Mouse (Mus musculus) liver, embryonic 15.5 days (tissue): ENCODE data around the gene Ttc37. TPM values are rescaled to one million over a fixed set of nuclear protein-coding genes. Genes with fewer than 3 reads are reported as not detected.

Experiments
- ATAC-seq: fragments of 200-750 bp; cut with Nextera tagmentation; 2 replicates; pipeline ENCODE4 v1.8.0; 2017; ENCODE audit warnings: moderate number of reproducible peaks, mild to moderate bottlenecking, moderate library complexity; ENCODE audit not compliant: insufficient read depth
- H3K27ac ChIP-seq: fragments of 300-500 bp; sonication (generic); replicated peaks from 2 replicates; pipeline ENCODE4 v1.5.1; 2015; ENCODE audit warnings: mild to moderate bottlenecking, inconsistent platforms
- H3K27me3 ChIP-seq: fragments of 300-500 bp; sonication (generic); 2 replicates; pipeline ENCODE4 v1.6.1; 2015; ENCODE audit warnings: mild to moderate bottlenecking, inconsistent platforms
- H3K36me3 ChIP-seq: fragments of 300-500 bp; sonication (generic); replicated peaks from 2 replicates; pipeline ENCODE4 v1.6.1; 2015; ENCODE audit warnings: moderate library complexity, mild to moderate bottlenecking, inconsistent platforms
- H3K4me1 ChIP-seq: fragments of 300-500 bp; sonication (generic); replicated peaks from 2 replicates; pipeline ENCODE4 v1.6.1; 2015; ENCODE audit warnings: inconsistent platforms
- H3K4me2 ChIP-seq: fragments of 300-500 bp; sonication (generic); 2 replicates; pipeline ENCODE4 v1.6.1; 2015; ENCODE audit warnings: moderate library complexity, mild to moderate bottlenecking, inconsistent platforms
- H3K4me3 ChIP-seq: fragments of 300-500 bp; sonication (generic); replicated peaks from 2 replicates; pipeline ENCODE4 v1.5.1; 2015; ENCODE audit warnings: mild to moderate bottlenecking, inconsistent platforms
- H3K9ac ChIP-seq: fragments of 300-500 bp; sonication (generic); 2 replicates; pipeline ENCODE4 v1.6.1; 2015; ENCODE audit warnings: moderate library complexity, mild to moderate bottlenecking, inconsistent platforms
- H3K9me3 ChIP-seq: fragments of 300-500 bp; sonication (generic); replicated peaks from 2 replicates; pipeline ENCODE4 v1.6.1; 2016; ENCODE audit warnings: inconsistent platforms
- WGBS: fragments of 180-500 bp; shearing (Covaris S2); methylation state at CpG from one replicate; pipeline ENCODE4 v1.1.7; 2015; ENCODE audit warnings: mixed read lengths; ENCODE audit not compliant: insufficient replicate concordance; 5-methylcytosine and 5-hydroxymethylcytosine counted together
- polyA plus RNA-seq: library from polyadenylated mRNA; unstranded; fragments of >200 nt; fragmentation: Nextera tagmentation; extraction: Ambion mirVana; gene quantifications from 2 replicates; pipeline ENCODE4 v1.2.1, GENCODE M21; 2015

Gene Ttc37
- polyA plus RNA-seq, 1 experiment from 2014 or later: 4.4 TPM

DNA sequence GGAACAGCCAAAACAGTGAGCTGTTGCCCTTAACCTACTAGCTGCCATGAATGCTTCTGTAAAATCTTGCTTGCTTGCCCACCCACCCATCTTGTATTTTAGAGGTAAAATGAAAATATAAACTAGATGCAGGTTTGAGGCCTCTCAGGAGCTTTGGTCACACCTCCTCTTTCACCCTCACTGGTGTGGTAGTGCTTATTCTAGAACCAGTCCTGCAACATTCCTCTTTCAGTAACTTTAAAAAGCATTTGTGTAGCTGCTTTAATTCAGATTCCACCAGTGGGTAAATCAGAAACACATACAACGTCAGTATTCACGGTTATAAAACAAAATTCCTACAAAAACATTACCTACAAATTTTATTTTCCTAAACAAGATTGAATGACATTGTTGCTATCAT, 62.1 kb downstream of the Ttc37 start:
- Histone ChIP-seq H3K9me3 (no peaks in the 10 kb centered on the region), H3K4me1 (no peaks in the 10 kb centered on the region), H3K27ac (no peak overlapping the region), H3K27me3 (no peaks in the 10 kb centered on the region), H3K9ac (no peak overlapping the region), H3K36me3 (peaks cover 43% of the 10 kb centered on the region), H3K4me3 (no peak overlapping the region), H3K4me2 (no peak overlapping the region)
- ATAC-seq: no peak
- 74% methylated on average over 2 of the region's 2 CpGs for WGBS

DNA sequence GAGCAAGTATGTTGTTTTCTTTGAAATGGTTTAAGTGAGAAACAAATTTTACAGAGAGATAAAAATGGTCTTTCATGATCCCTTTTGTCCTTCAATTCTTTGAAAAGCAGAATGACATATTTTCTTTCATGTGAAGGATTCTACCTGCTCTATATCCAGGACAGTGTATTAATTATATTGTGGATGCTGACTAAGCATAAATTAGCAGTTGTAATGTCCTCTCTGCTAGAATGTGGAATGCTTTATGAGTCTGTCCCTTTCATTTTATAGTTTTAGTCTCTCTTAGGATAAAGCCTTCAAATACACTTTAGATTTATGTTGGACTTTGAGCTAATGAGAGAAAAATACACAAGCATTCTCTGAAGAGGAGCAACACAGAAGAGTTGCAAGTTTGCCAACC, 75.8 kb downstream of the Ttc37 start:
- Histone ChIP-seq H3K36me3 (peaks cover 10% of the 10 kb centered on the region; the same call in 1 of the 2 replicates), H3K27ac (no peak overlapping the region), H3K4me2 (no peak overlapping the region), H3K9me3 (no peaks in the 10 kb centered on the region), H3K9ac (no peak overlapping the region), H3K27me3 (no peaks in the 10 kb centered on the region), H3K4me1 (no peaks in the 10 kb centered on the region), H3K4me3 (no peak overlapping the region)
- no peak for ATAC-seq

DNA sequence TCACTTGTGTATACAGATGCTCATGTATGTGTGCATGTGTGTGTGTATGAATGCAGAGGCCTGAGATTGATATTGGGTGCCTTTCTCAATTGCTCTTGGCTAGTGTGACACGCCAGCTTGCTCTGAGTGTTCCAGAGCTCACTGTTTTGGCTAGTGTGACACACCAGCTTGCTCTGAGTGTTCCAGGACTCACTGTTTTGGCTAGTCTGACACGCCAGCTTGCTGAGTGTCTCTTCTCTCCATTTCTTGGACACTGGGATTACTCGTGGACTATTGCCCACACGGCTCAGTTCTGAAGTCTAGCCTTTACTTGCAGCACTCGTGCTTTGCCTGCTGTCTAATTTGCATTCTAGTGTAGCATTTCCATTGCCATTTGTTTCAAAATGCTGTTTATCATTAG, 80.2 kb downstream of the Ttc37 start:
- H3K9me3 ChIP-seq: no peaks in the 10 kb centered on the region
- H3K4me3 ChIP-seq: no peak overlapping the region
- H3K36me3 ChIP-seq: peaks cover 10% of the 10 kb centered on the region; the same call in 1 of the 2 replicates
- H3K4me1 ChIP-seq: no peaks in the 10 kb centered on the region
- no peak overlapping the region for H3K27ac ChIP-seq
- no peak for ATAC-seq
- no peak overlapping the region for H3K9ac ChIP-seq
- WGBS: 74% methylated on average over 5 of the region's 5 CpGs
- no peak overlapping the region for H3K4me2 ChIP-seq
- H3K27me3 ChIP-seq: no peaks in the 10 kb centered on the region

- Histone ChIP-seq H3K4me3 (no peak overlapping the region), H3K4me2 (no peak overlapping the region), H3K4me1 (no peaks in the 10 kb centered on the region), H3K9me3 (no peaks in the 10 kb centered on the region), H3K27ac (no peak overlapping the region), H3K27me3 (no peaks in the 10 kb centered on the region), H3K36me3 (peaks cover 39% of the 10 kb centered on the region), H3K9ac (no peak overlapping the region)
- 77% methylated on average over 5 of the region's 5 CpGs for WGBS
- ATAC-seq: no peak
These were observed 89.1 kb downstream of the Ttc37 start for GRCm38 (mm10) chr13:76187651-76188050.

- WGBS: 71% methylated on average over 3 of the region's 3 CpGs
- ATAC-seq: no peak
- H3K4me2 ChIP-seq: no peak overlapping the region
- peaks cover 39% of the 10 kb centered on the region for H3K36me3 ChIP-seq
- H3K27me3 ChIP-seq: no peaks in the 10 kb centered on the region
- no peak overlapping the region for H3K9ac ChIP-seq
- H3K4me1 ChIP-seq: peaks cover 4% of the 10 kb centered on the region; the same call in 1 of the 2 replicates
- H3K27ac ChIP-seq: no peak overlapping the region
- no peaks in the 10 kb centered on the region for H3K9me3 ChIP-seq
- H3K4me3 ChIP-seq: no peak overlapping the region
These were observed 90.7 kb downstream of the Ttc37 start for GRCm38 (mm10) chr13:76189190-76189589.

DNA sequence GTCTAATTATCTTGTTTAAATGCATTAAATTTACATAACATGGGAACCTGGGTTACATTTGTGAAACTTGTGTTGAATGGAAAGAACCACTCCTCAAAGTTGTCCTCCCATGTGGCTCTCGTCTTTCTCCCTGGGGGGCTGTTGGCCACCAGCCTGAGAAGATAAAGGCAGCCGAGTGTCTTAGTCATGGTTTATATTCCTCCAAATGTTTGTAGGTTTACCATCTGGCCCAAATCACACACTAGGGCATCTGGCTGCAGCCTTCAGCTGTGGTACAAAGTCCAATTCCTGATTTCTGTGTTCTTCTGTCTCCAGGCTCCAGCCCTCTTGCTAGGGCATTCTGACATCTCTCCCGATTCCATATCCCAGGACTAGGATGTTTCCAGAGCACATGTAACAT, 91.7 kb downstream of the Ttc37 start:
- WGBS: 80% methylated on average over 3 of the region's 3 CpGs

GRCm38 (mm10) chr13:76194937-76195336, 96.4 kb downstream of the Ttc37 start:
- no peaks in the 10 kb centered on the region for H3K9me3 ChIP-seq
- no peak overlapping the region for H3K4me2 ChIP-seq
- H3K4me1 ChIP-seq: peaks cover 4% of the 10 kb centered on the region; the same call in 1 of the 2 replicates
- no peak overlapping the region for H3K27ac ChIP-seq
- no peak for ATAC-seq
- no peak overlapping the region for H3K4me3 ChIP-seq
- H3K27me3 ChIP-seq: no peaks in the 10 kb centered on the region
- peaks cover 25% of the 10 kb centered on the region for H3K36me3 ChIP-seq
- H3K9ac ChIP-seq: no peak overlapping the region

More for the DNA sequence above, 91.7 kb downstream of the Ttc37 start:
- Histone ChIP-seq H3K36me3 (peaks cover 39% of the 10 kb centered on the region), H3K4me1 (peaks cover 4% of the 10 kb centered on the region; the same call in 1 of the 2 replicates), H3K4me3 (no peak overlapping the region), H3K4me2 (no peak overlapping the region), H3K27me3 (no peaks in the 10 kb centered on the region), H3K27ac (no peak overlapping the region), H3K9ac (no peak overlapping the region), H3K9me3 (no peaks in the 10 kb centered on the region)
- ATAC-seq: no peak

GRCm38 (mm10) chr13:76195431-76196138, 97.1 kb downstream of the Ttc37 start:
- WGBS: 70% methylated on average over 8 of the region's 8 CpGs

GRCm38 (mm10) chr13:76197297-76197848, 98.8 kb downstream of the Ttc37 start:
- peaks cover 4% of the 10 kb centered on the region; the same call in 1 of the 2 replicates for H3K4me1 ChIP-seq
- H3K27ac ChIP-seq: no peak overlapping the region
- 48% methylated on average over 3 of the region's 3 CpGs for WGBS
- H3K27me3 ChIP-seq: no peaks in the 10 kb centered on the region
- H3K9me3 ChIP-seq: no peaks in the 10 kb centered on the region
- ATAC-seq: no peak
- peaks cover 3% of the 10 kb centered on the region; the same call in 1 of the 2 replicates for H3K36me3 ChIP-seq
- H3K4me3 ChIP-seq: no peak overlapping the region
- H3K9ac ChIP-seq: no peak overlapping the region
- no peak overlapping the region for H3K4me2 ChIP-seq

More at GRCm38 (mm10) chr13:76195431-76196138, 97.1 kb downstream of the Ttc37 start:
- H3K4me3 ChIP-seq: no peak overlapping the region
- no peaks in the 10 kb centered on the region for H3K27me3 ChIP-seq
- ATAC-seq: no peak
- H3K27ac ChIP-seq: no peak overlapping the region
- no peaks in the 10 kb centered on the region for H3K9me3 ChIP-seq
- H3K9ac ChIP-seq: no peak overlapping the region
- peaks cover 21% of the 10 kb centered on the region for H3K36me3 ChIP-seq
- H3K4me1 ChIP-seq: peaks cover 4% of the 10 kb centered on the region; the same call in 1 of the 2 replicates
- H3K4me2 ChIP-seq: no peak overlapping the region

DNA sequence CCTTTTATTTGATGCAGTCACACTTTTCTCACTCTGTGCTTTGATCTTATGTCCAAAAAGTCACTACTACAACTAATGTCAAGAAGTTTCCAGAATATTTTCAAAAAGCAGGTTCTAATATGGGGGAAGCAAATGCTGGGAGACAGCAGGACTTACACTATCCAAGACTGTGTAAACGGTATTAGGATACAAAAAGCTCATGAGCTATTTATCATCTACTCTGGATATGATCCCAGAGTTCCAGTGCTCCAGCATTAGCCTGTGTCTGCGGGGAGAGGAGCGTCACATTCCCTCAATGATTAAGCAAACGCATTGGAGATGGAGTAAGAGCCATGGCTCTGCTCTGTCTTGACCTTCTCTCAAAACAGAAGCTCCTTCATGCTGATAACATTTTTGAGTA, 101.4 kb downstream of the Ttc37 start:
- no peak overlapping the region for H3K4me2 ChIP-seq
- ATAC-seq: no peak
- 71% methylated on average over 4 of the region's 4 CpGs for WGBS

DNA sequence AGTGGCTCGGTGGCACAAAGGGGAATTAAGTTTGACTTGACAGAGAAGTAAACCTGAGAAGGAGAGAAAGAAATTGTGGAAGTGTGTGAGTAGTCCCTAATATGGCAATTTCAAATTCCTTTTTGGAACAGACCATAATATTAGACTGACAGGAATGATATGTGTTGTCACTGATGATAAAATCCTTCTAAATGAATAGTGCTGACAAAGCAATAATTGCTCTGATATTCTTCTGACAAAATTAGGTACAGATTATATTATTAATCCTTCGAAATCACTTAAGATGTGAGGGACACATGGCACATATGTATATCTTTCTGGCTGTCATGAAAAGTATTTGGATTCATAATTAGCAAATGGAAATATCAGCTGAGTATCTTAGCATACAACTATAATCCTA, 116.4 kb downstream of the Ttc37 start:
- Histone ChIP-seq H3K4me2 (no peak overlapping the region), H3K36me3 (no peaks in the 10 kb centered on the region), H3K4me3 (no peak overlapping the region), H3K27ac (no peak overlapping the region), H3K9me3 (no peaks in the 10 kb centered on the region), H3K9ac (no peak overlapping the region), H3K27me3 (no peaks in the 10 kb centered on the region), H3K4me1 (no peaks in the 10 kb centered on the region)
- WGBS: 52% methylated on average over 2 of the region's 2 CpGs
- no peak for ATAC-seq

More for the DNA sequence above, 101.4 kb downstream of the Ttc37 start:
- no peaks in the 10 kb centered on the region for H3K36me3 ChIP-seq
- no peak overlapping the region for H3K4me3 ChIP-seq
- no peaks in the 10 kb centered on the region for H3K9me3 ChIP-seq
- H3K4me1 ChIP-seq: no peaks in the 10 kb centered on the region
- no peak overlapping the region for H3K9ac ChIP-seq
- no peaks in the 10 kb centered on the region for H3K27me3 ChIP-seq
- no peak overlapping the region for H3K27ac ChIP-seq
